Mouse (Mus musculus) erythroblast, adult 5-6 weeks (primary cell): ENCODE data around the gene Sned1. TPM values are rescaled to one million over a fixed set of nuclear protein-coding genes. Genes with fewer than 3 reads are reported as not detected.

Source experiments
- ATAC-seq: replicated peaks from 2 replicates; pipeline ENCODE4 v1.8.0; 2016; ENCODE audit warnings: moderate number of reproducible peaks, mild to moderate bottlenecking, moderate TSS enrichment, inconsistent platforms; ENCODE audit not compliant: poor library complexity, low FRiP score, severe bottlenecking
- total RNA-seq, 2 experiments: library from RNA; stranded (forward) in 1 of 2; stranded (reverse) in 1 of 2; fragments of 150-400 nt in 1 of 2; fragments of 200-764, 138-1000 nt in 1 of 2; gene quantifications; 2 replicates each; pipeline versions ENCODE4 v1.2.3 to v1.2.4; 2015 to 2017; ENCODE audit warnings: low replicate concordance in 2 of 2

Sned1 gene
- total RNA-seq, 2 experiments from 2014 or later: 0.09 to 1.7 TPM

DNA sequence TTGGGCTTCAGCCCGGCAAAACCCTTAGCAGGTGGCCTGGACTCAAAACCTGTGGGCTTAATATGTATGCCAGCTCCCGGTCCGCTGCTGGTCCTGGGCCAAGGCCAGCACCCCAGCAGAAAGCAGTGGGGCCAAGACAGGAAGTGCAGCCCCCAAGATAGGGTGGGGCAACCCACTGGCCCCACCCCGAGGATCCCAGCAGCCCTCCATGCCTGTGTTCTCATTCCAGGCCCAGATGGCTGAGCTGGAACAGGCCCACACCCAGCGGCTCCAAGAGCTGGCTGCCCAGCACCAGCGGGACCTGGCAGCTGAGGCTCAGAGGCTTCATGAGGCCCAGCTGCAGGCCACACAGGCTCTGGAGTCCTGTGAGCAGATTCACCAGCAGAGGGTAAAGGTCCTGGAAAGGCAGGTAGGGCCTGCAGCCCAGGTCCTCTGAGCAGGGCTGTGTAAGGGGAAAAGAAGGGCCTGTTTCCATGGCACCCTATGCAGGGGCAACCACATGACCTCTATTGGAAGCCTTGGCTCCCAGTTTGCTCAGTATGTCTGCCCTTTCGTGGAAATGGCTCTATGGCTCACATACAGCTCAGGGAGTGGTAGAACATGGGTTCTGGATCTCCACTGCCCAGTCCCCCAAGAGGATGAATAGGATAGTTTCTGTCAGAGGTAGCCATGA lies 8.2 kb upstream of the Sned1 start:
- ATAC-seq: no peak

DNA sequence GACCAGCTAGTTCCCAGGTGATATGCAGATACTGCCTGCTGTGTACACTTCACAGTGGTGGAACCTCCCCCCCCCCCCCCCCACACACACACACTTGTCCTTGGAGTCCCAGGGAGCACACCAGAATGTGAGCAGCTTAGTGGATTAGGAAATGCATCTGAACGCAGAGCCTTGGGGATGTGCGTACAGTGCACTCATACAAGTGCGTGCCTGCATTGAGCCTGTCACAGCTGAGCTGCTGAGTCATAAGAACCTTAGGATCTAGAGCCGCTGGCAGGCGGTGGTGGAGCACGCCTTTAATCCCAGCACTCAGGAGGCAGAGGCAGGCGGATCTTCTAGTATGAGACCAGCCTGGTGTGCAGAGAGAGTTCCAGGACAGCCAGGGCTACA lies 7.7 kb upstream of the Sned1 start:
- ATAC-seq: no peak

DNA sequence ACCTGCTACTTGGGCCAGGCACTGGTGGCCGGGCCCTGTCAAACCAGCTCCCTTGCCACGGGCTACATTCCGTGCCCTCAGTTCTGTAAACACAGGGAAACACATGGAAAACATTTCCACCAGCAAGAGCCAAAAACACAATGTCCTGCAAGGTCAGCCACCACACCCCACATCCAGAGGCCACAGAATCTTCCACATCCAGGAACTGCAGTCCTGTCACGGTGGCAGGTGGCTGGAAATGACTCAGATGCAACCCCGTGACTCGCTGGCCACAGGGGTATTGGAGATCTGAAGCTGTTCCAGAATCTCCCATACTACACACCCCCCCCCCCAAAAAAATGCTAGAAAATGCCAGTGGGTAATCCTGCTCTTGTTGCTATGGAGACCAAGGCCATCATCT lies 6.4 kb upstream of the Sned1 start:
- ATAC-seq: no peak

DNA sequence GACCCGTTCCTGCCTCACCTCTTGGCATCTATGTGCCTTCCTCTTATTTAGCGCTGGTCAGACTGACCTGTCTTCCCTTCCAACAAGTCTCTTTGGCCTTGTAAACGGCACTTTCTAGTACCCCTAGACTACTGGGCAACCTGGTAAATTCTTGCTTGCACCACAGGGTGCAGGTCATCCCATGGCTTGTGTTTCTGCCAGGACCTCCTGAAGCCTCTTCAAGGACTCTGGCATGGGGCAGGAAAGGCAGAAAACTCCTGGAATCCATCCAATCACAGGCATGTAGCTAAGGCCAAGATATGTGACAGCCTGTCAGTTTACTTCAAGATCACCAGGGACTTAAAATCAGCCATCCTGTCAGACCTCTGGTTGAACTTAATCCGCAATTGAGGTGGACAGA lies 6.0 kb upstream of the Sned1 start:
- no peak for ATAC-seq

DNA sequence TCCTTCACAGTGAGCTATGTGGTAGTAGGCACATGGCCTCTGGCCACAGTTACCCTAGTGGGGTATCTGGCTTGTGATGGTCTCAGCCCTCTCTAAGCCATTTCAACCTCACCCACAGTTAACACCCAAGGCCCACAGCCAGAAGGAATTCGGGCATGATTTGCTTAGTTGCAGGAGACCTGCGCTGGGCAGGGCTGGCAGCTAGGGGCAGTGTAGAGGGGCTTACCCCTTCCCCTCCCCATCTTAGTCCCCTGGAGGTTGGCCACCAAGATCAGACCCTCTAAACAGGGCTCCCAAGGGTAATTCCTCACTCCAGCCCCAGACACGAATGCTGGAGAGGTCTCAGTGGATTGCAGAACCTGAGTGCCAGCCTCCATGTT lies 894 bp downstream of the Sned1 start:
- no peak for ATAC-seq

DNA sequence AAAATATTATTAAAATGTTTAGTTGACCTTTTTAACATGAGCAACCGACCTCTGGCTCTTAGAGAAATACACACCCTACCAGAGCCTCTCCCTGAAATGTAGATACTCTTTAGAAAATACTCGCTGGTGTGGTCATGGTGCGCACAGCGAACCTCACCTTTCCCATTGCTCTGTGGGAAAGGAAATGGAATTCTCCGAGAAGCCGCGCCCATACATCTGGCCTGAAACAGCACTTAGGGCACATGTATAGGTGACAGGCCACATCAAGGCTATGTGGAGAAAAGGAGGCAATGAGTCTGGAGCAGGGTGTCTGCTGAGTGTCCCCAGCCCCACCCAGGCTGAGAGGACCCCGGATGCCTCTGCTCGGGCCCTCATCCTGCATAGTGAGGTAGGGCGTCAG lies 2.0 kb downstream of the Sned1 start:
- ATAC-seq: no peak

DNA sequence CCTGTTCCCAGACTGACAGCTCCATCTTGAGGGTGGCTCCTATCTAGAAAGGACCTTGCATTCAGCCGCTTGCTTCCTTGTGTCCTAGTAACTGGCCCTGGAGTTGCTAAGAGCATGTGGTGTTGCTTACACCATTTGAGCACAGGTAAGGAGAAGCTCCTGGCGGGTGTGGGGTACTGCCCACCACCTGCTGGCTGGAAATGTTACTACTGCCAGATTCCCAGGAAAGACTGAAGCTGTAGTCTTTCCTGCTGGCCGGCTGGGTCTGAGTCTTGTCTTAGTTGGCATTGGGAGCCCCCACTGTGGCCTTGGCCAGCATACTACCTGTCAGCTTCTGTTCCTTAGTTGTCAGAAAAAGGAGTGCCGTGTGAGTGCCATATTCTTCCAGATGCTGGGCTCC lies 2.6 kb downstream of the Sned1 start:
- no peak for ATAC-seq

DNA sequence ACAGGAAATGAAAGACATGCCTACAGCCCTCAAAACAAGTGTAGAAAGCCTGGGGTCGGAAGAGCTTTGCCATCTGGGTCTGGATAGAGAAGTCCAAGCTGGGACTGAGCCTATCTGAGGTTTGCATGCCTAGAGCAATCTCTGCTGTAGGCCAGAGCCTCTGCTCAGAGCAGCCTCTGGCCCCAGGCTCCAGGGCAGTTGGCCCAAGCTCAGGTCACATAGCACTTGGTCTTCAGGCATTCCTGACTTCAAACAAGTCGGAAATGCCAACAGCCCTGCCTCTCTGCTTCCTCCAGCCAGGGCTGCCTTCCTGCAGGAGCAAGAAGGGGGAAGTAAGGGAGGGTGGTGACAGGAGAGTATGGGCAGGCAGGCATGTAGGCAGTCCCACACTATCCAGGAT lies 10.3 kb downstream of the Sned1 start:
- no peak for ATAC-seq

DNA sequence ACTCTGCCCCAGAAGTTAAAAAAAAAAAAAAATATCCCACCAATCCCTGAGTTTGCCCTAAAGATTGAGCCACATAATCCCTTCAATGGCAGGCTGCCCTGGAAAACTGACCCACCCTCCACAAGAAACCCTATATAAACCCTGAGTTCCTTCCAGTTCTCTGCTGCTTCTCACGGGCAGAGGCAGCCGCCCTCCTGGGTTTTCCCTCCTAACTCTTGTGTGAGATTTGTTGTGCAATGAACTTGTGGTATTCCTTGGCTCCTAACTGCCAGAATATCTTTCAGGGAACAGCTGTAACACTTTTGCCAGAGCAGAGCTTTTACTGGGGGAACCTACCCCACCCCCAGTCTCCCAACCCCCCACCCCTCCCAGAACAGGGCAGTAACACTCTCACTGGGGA lies 16.9 kb downstream of the Sned1 start:
- no peak for ATAC-seq

DNA sequence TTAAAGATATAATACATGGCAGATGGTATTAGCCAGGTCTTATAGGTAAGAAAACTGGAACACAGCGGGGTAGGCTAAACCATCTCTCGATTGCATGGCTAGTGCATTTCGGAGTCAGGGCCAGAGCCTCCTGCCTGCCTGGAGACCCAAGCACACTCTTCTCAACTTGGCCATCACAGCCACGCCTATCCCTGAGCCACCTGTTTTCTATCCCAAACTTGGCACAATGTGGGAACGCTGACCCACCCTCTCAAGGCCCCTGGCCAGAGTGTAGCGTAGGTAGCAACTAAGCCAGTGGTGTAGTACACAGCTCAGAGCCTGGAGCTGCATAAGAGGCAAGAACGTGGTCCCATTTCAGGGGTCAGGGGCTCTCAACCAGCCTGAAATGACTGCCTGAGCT lies 20.1 kb downstream of the Sned1 start:
- ATAC-seq: no peak

DNA sequence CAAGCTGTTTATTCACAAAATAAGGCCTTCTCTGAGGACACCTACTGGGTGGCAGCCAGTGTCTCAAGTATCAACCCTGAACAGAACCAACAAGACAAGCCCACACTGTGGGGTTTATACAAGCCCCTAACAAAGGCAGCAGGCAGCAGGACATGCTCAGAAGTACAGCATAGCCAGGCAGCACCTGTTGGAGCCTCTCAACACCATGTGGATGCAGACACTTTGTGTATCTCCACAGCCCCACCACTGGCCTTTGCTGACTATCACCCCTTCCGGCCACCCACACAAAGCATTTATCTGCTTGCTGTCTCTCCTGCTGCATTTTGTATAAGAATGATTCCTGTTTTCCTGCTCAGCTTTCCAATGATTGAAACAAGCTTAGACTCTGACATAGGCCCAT lies 21.9 kb downstream of the Sned1 start:
- ATAC-seq: no peak

DNA sequence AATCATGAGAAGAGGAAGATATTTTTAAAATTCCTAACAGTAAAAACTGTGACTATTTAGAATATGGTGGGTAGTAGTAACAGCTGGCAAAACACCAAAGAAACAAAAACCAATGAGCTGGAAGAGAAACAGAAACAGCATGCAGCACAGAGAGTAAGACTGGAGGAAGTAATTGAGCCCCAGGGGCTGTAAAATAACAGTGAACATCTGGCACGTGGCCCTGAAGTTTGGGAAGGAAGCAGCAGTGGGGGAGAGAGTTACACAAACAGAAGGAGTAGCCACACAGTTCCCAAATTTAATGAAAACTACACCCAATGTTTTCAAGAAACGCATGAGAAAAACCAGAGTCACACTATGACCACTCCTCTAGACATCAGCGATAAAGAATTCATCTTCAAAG lies 31.6 kb downstream of the Sned1 start:
- ATAC-seq: no peak

DNA sequence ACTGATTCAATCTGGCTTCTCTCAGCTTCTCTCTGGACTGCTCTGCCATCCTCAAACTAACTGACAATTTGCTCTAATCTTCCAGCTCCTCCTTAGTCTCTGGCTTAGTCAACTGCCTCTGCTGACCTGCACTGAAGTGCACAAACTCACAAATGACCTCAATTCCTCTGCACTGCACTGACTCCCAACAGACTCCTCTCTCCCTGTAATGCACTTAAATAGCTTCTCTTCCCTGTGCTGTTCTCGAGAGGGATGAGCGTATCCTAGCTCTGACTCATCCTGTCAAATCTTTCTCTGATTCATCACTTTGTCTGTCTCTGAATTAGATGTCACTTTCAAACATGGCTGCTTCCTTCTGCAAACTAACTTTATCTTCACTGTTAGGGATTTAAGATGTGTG lies 32.6 kb downstream of the Sned1 start:
- no peak for ATAC-seq

DNA sequence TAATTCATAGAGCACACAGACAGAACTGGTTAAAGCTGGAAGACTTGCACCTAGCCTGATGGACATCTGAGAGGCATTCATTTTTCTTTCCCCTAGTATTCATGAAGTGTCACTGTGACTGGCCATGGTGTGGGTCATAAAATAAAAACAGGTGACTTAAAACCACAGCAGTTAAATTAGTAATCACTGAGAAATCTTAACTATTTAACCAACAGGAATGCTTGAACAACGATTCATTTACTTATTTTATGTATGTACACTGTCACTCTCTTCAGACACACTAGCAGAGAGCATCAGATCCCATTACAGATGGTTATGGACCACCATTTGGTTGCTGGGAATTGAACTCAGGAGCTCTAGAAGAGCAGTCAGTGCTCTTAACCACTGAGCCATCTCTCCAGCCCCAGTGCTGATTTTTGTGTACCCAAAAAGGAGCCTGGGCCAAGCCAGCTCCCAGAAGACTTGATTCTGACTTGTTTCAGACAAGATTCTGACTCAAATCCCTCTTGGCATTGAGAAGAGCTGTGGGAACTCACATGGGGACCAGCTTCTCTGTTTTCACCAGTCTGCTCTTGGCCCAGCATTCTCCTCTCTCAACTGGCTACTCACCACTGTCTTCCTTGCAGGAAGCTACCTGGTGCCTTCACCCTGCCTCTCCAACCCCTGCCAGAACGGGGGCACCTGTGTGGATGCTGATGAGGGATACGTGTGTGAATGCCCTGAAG lies 35.0 kb downstream of the Sned1 start:
- ATAC-seq: no peak

DNA sequence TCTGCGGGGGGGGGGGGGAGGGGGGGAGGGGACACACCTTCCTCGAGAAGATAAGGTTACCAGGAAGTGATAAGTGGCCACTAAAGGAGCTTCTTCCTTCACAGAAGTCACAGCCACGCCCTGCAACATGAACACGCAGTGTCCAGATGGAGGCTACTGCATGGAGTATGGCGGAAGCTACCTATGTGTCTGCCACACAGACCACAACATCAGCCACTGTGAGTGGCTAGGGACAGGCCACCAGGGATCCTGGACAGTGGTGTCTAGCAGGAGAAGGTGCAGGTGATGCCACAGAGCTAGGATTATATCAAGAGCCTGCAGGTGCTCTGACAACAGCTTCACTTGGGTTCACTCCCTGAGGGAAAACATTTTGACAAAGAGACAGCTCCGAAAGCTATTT lies 36.1 kb downstream of the Sned1 start:
- no peak for ATAC-seq

DNA sequence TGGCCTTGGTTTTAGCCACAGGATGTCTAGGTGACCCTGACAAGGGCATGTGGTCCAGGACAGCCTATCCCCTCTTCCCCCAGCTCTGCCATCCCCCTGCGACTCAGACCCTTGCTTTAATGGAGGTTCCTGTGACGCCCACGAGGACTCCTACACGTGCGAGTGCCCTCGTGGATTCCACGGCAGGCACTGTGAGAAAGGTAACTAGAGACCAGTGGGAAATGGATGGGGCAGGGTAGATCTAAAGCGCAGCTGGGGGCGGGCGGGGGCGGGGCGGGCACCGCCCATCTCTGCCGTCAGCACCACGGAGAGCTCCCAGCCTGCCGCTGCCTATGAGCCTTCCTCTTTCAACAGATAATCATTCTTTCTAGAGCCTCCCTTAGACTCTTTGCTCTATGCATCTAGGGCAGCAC lies 36.8 kb downstream of the Sned1 start:
- ATAC-seq: no peak

DNA sequence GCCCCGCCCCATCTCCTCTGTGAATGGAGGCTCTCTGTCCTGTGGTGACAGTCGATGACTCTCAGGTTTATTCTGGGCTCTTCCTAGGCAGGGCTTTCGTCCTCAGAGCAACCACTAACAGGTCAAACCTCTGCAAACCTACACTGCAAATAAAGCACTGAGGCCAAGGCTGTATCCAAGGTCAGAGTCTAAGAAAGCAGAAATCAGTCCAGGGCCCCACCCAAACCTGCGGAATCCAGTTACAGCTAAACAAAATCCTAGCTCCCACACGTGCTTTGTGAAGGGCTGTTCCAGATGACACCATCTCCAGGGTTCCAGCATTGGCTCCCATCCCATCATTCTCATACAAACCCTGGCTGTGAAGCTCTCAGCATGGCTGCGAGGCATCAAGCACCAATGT lies 39.9 kb downstream of the Sned1 start:
- ATAC-seq: no peak

DNA sequence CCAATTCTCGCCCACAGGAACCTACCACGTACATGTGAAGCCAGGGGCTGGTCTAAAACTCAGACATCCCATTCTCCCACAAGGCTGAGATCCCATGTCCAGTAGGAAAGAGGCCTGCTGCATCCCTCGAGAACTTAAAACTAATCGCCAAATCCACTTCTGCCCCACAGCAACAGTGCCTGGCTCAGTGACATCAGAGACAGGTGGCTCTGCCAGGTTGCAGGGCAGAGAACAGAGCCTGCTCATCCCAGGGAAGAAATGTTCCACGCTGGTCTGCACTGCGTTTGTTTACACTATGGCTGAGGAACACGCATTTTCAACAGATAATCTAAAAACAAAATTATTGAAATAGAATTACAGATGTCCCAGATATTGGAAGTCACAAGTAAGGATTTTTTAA lies 41.4 kb downstream of the Sned1 start:
- ATAC-seq: no peak

DNA sequence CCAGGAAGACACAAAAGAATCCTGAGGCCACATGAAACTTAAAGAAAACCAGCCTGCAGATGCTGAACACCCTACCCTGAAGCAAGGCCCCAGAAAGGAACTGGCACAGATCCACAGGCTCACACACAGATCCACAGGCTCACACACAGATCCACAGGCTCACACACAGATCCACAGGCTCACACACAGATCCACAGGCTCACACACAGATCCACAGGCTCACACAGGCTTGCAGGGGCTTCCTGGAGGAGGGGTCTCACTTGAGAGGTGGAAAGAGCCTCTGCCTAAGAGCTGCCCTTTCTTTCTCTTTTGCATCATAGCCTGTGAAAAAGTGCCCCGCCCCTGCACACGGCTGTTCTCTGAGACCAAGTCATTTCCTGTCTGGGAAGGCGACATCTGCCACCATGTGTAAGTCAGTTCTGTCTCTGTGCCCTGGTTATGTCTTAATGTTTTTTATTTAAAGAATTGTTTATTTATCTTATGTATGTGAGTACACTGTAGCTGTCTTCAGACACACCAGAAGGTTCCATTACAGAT lies 54.1 kb downstream of the Sned1 start:
- no peak for ATAC-seq

DNA sequence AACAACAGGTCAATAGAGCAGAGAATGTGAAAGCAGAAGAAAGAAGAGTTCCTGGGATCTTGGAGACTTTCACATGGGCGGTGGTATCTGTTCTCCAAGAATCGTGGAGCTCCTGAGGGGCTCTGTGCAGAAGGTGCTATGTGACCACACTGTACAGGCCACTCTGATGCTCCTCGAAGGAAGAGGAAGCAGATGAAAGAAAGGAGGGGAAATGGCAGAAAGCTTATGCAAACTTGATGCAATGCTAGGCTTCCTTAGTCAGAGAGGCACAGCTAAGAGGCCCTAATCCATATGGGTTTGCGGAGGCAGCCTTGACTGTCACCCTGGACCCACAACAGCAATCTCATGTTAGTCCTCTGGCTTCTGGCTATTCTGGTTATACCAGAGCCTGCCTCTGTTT lies 55.3 kb downstream of the Sned1 start:
- no peak for ATAC-seq

DNA sequence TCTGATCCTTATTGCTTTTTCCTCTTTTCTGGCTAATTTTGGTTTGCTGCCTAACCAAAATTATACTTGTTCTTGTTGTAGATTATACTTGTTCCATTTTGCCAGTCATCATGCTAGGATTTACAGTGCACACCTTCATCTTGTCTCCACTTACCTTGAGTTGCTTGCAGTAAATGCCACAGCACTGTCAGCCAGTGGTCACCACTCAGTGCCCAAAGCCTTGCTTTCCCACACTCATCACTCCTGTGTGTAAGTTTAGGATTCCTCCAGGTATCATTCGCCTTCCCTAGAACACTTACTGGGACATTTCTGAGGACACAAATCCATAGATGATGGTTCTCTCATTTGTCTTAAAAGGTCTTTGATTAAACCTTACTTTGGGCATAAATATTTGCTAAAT lies 56.0 kb downstream of the Sned1 start:
- ATAC-seq: no peak

DNA sequence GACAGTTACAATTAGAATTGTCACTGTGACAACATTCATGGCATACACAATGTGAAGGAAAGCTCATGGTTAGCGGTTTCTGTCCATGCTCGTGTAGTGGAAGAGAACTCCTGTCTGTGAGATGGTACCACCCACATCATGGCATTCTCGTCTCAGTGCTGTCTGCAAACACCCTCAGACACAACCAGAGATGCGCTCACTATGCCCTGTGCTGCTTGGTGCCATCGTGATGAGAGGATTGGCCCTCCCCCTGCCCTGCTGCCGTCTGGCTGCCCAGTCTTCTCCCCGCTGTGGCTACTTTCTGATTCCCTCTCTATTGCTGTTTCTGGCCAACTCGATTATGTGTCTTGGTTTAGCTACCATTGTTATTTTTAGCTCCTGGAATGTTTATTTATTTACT lies 56.4 kb downstream of the Sned1 start:
- no peak for ATAC-seq
